Mouse (Mus musculus) T-helper 1 cell (primary cell): ENCODE results near the gene Dcun1d4.

Experiments used
- in situ Hi-C: fragments of 300-600 bp; cut with MboI, MseI; formaldehyde crosslinking; loops from one replicate; pipeline ENCODE4 v1.15.1; 2025; ENCODE audit warnings: high pct_unique_total_duplicates

The Dcun1d4 gene

GRCm38 (mm10) chr5:73586597-73586996 is 105.8 kb downstream of the Dcun1d4 start:
- in situ Hi-C loops = no loop called here

- in situ Hi-C loops = no loop called here
These were observed 106.3 kb downstream of the Dcun1d4 start for GRCm38 (mm10) chr5:73587119-73587518.

GRCm38 (mm10) chr5:73598943-73599695 is 118.3 kb downstream of the Dcun1d4 start:
- in situ Hi-C loops = no loop called here

GRCm38 (mm10) chr5:73599991-73600390 is 119.2 kb downstream of the Dcun1d4 start:
- in situ Hi-C loops = no loop called here

- in situ Hi-C loops = no loop called here
These were observed 120.6 kb downstream of the Dcun1d4 start for GRCm38 (mm10) chr5:73601361-73601763.

GRCm38 (mm10) chr5:73602865-73603264 is 122.1 kb downstream of the Dcun1d4 start:
- in situ Hi-C loops = no loop called here

GRCm38 (mm10) chr5:73604542-73604941 is 123.7 kb downstream of the Dcun1d4 start:
- in situ Hi-C loops = no loop called here

GRCm38 (mm10) chr5:73604964-73605363 is 124.2 kb downstream of the Dcun1d4 start:
- in situ Hi-C loops = no loop called here
